Mouse (Mus musculus): Measurements from ENCODE around the gene Mrgpra9.
"Not testable (repeated sequence)": the region's sequence is repeated elsewhere in the genome, so short reads cannot be mapped to it uniquely, and the experiment has no call there.

The Mrgpra9 gene

GRCm38 (mm10) chr7:47252770-47253169 is at the start of gene Mrgpra9:
TSS of gene Mrgpra9 (minus strand) at chr7:47252848.
- in situ Hi-C loops (cut with MboI; ENCODE audit: low sequenced_read_pairs) = loop anchor here (10.0 kb wide), 2 partner anchors 102 to 682 kb away; partner anchors contain the start of gene Mrgpra1

DNA sequence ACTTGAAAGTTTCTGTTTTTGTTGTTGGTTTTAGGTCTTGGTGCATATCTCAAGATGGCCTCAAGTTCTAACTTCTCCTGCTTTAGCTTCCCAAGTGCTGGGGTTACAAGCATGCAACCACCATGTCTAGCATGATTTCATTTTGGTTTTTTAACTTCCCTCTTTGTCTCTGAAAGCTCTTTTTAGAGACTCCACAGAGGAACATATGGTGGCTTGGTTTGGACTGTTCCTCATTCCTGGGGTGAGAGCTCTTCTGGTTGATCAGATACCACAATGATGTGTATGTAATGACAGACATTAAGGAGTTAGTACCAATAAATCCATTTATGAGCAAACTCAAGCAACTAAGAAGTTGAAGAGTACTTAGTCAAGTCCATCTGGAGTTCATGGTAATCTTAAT is 47.0 kb upstream of the Mrgpra9 start:
- in situ Hi-C loops (cut with MboI; ENCODE audit: low sequenced_read_pairs) = not testable (repeated sequence)

DNA sequence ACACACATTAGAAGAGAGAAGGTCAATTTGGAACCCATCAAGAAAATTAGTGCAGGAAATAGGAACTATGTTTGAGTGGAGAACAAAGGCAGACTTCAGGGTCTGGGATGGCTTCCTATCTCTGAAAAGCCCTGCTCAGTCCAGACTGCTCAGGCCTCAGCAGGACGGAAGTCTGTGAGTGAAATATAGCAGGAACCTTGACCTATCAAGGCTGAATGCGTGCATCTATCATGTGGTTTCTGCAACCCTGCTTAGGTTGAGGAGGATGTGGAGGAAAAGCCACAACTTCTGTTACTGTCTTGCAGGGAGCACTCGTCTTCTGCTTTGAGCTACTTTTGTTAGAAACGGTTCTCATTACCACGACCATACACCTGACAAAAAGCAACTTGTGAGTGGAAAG is 18.9 kb upstream of the Mrgpra9 start:
- in situ Hi-C loops (cut with MboI; ENCODE audit: low sequenced_read_pairs) = not testable (repeated sequence)

GRCm38 (mm10) chr7:47244658-47245057 is 8.0 kb downstream of the Mrgpra9 start:
- in situ Hi-C loops (cut with MboI; ENCODE audit: low sequenced_read_pairs) = no loop called here

DNA sequence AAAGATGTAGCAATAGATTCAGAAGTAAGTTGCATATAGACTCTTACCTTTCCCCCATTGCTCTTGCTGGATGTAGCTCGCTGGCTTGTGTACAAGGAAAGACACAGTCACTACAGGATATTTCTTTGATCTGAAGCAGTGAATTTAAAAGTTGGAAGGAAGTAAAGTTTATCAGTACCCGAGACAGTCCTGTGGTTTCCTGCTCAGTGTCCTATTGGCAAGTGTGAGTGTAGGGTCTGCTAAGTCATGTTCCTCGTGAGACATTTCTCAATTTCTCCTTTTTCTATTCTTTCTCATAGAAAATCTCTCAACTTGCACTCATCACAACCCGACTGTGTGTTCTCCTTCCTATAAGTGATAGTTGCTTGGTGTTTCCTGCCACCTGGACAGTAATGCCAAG is 47.8 kb downstream of the Mrgpra9 start, which contains the start of gene Mrgpra6:
TSS of gene Mrgpra6 (minus strand) at position 91 of the 400 bp plus-strand sequence.
- in situ Hi-C loops (cut with MboI; ENCODE audit: low sequenced_read_pairs) = no loop called here

DNA sequence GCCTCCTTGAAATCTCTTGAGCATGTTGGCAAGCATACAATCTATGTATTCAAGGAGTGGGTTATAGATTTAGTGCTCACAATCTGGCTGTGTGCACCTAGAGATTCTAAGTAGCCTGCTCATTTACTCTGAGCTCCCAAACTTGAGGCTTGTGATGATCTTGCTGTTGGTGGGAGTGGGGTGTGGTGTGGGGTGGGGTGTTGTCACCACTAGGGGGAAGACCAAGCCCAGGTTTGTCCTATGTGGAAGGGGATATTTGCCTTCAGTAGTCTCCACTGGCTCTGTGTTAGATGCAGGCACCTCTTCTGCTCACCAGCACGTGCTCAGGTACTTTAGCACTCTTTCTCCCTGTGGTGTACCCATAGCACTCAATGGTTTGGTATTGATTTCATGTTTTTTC is 57.4 kb downstream of the Mrgpra9 start:
- in situ Hi-C loops (cut with MboI; ENCODE audit: low sequenced_read_pairs) = no loop called here

All from CH12F3 (cell line).